Mouse (Mus musculus): ENCODE results near the gene Gm1043.

Gm1043 gene

DNA sequence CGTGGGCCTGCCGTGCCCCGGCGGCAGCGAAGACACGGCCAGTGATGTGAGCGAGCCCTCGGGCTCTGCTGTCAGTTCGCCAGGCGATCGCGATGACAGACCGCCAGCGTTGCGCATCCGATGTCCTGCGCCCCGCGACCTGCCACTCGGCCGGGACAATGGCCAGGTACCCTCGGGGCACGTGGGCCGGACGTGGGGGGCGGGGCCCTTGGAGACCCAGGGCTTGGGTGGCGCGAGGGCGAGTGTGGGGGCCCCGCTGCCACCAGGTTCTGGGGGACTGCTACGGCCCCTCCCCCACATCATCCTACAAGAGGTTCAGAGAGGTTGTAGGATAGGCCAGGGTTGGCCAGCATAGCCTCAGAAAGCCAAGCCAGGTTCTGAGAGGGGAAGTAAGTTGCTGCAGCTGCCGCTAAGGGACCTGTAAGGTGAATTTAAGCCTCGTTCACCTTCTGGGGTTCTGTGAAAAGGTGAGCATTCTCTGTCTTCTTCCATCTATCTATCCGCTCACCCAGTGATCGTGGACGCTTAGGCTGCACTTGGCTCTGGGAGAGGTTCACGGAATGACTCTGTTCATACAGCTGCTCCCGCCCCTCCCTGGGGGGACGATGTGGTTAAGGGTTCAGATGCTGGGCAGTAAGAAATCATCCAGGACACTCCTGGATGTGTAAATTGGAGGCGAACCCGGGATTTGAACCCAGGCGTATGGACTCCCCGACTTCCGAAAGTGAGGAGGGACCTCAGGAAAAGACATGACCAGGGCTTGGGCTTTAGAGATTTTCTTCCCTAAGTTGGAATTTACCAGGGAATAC is 157.4 kb downstream of the Gm1043 start:
- DNase-seq (ENCODE audit: low spot score in 2 of 2): peak in 1 of 2 experiments; percentile 51

DNA sequence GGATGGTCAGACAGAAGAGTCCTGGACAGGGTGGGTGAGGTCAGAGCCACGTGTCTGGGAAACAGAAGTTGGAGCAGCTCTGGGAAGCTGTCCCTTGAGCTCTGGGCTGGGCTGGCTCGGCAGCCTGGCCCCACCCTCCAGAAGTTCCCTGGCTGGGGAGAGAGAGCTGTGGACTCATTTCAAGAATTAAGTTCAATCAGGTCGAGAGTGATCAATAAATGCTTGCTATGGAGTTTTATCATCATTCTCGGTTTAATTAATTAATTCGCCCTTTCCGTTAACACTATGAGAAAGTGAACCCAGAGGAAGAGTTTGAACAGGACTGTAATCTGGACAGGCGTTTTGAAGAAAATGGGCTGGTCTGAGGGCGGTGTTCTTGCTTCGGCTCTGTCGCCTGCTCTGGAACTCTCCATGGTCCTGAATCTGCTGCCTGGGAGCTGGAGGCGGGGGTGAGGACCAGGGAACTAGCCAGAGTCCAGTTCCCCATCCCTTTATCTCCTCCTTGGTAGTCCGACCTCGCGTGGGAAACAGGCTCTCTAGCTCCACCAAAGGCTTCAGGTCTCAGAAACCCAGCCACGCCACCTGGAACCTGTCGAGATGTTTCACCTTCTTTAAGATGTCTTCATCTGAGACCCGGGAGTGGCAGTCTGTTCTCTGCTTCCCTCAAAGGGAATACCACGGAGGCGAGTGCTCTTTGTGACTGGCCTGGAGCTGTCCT is 158.2 kb downstream of the Gm1043 start:
- peak in 1 of 2 experiments; percentile 52 for DNase-seq (ENCODE audit: low spot score in 2 of 2)

GRCm38 (mm10) chr5:37244161-37244560 is 159.0 kb downstream of the Gm1043 start:
- peak; percentile 32 to 68 for DNase-seq (ENCODE audit: low spot score in 2 of 2)

DNA sequence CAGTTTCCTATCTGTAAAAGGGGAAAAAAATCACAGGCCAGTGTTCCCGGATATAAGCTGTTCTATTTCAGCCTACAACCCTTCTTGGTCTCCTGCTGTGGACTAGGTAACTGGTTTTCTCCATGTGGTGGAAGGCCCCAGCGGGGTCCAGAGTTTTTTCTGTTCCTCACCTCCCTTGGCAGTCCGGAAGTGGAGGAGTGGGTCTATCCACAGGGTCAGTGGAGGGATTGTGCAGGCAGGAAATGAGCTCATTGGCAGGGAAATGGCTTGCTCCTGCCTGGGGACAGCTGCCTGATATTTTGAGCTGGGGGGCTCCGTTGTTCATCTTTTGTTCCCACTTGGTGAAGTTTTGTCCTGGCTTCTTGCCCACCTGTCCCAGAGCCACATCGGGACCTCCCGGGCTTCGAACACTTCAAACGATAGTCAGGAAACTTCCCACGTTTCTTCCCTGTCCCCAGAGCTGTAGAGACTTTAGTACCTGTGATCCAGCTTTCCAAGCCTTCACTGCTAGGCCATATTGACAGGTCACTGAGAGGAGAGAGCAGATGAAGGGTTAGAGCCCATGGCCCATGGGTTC is 159.6 kb downstream of the Gm1043 start:
- DNase-seq (ENCODE audit: low spot score in 2 of 2): no peak

DNA sequence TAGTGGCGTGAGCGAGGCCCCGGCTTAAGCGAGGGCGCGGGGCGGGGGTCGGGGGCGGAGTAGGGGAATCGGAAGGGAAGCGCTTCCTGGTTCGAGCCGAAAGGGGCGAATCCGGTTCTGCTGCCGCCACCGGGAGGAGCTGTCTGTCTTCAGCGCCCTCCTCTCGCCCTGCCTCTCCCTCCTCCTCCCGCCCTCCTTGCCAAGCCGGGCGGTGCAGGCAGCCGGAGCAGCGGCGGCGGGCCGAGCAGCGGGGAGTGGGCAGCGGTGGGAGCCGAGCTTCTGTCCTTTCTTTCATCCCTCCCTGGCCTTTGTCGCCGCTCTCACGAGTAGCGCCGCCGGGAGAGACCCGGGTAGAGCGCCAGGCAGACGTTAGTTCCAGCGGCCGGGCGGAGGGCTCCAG is 160.5 kb downstream of the Gm1043 start:
- peak; percentile 62 to 81 for DNase-seq (ENCODE audit: low spot score in 2 of 2)

GRCm38 (mm10) chr5:37246138-37246910 is 161.2 kb downstream of the Gm1043 start:
- peak in 1 of 2 experiments; percentile 35 for DNase-seq (ENCODE audit: low spot score in 2 of 2)

DNA sequence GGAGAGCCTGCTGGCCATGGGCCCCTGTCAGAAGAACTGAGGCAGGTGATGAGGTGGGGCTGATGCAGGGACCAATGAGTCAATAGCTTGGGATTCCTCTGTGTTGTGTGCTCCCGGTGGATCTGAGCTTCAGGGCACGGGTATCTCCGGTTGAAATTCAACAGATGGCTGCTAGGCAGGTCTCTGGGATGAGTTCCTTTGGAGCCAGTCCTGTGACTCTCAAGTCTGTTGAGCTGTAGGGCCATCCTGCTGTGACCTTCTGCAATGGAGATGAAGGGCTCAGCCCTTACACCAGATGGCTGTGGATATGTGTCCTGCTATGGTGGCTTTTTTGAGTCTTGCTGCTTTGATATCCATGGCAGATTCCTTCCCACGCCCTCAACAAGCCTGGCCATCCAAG is 162.3 kb downstream of the Gm1043 start:
- no peak for DNase-seq (ENCODE audit: low spot score in 2 of 2)

DNA sequence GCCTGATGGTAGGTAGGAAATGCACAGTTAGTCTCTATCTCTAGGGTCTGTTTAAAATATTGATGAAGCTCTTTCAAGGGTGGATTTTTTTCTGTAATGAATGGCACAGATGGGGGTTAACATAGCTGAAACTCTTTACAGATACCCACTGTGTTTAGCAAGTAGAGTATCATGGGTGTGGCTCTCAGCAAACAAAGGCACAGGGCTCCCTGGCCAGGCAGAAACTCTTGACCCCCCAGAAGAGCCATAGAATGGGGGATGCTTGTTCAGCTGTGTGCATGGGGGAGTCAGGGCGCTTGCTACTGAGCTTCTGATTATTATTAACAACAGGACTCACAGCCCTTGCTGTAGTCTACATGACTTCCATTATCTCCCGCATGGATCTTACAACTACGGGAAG is 163.7 kb downstream of the Gm1043 start:
- no peak for DNase-seq (ENCODE audit: low spot score in 2 of 2)

GRCm38 (mm10) chr5:37251596-37251995 is 166.4 kb downstream of the Gm1043 start:
- DNase-seq (ENCODE audit: low spot score in 2 of 2): no peak

- DNase-seq (ENCODE audit: low spot score in 2 of 2): no peak
These were observed 167.1 kb downstream of the Gm1043 start for GRCm38 (mm10) chr5:37252101-37252804.

- peak in 1 of 2 experiments; percentile 34 for DNase-seq (ENCODE audit: low spot score in 2 of 2)
These were observed 169.4 kb downstream of the Gm1043 start for GRCm38 (mm10) chr5:37254523-37254922.

- no peak for DNase-seq (ENCODE audit: low spot score in 2 of 2)
These were observed 171.7 kb downstream of the Gm1043 start for GRCm38 (mm10) chr5:37256823-37257222.

DNA sequence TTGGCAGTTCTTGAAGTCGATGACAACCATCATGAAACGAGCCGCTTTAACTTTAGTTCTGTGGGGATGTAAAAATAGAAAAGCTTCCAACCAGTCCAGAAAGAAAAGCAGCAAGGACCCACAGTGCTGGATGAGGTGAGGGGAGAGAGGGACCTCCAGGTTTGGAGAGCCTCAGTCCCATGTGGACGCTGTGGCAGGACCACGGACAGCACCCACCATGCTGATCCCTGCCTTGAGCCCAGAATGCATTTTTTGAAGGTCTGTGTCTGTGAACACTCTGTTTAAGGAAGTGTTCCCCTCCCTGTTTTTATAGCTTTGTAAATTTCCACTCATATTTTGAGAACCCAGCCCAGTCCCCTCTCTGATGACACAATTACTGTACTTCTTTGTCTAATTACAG is 172.1 kb downstream of the Gm1043 start:
- DNase-seq (ENCODE audit: low spot score in 2 of 2): no peak

- DNase-seq (ENCODE audit: low spot score in 2 of 2): peak in 1 of 2 experiments; percentile 26
These were observed 176.6 kb downstream of the Gm1043 start for GRCm38 (mm10) chr5:37261734-37262133.

- no peak for DNase-seq (ENCODE audit: low spot score in 2 of 2)
These were observed 178.6 kb downstream of the Gm1043 start for GRCm38 (mm10) chr5:37263816-37264215.
